Mouse (Mus musculus) liver, postnatal 0 days (tissue): ENCODE data around the gene Lce1f. TPM values are rescaled to one million over a fixed set of nuclear protein-coding genes. Genes with fewer than 3 reads are reported as not detected.
"Not testable (repeated sequence)": the region's sequence is repeated elsewhere in the genome, so short reads cannot be mapped to it uniquely, and the experiment has no call there.

Experiments
- ATAC-seq: fragments of 200-750 bp; cut with Nextera tagmentation; 2 replicates; pipeline ENCODE4 v1.8.0; 2017; ENCODE audit warnings: mild to moderate bottlenecking, moderate library complexity
- DNase-seq: peaks from one replicate; pipeline ENCODE4 v3.0.0-alpha.2; 2016
- H3K27ac ChIP-seq: fragments of 300-500 bp; sonication (generic); 2 replicates; pipeline ENCODE4 v1.5.1; 2014; ENCODE audit warnings: antibody characterized with exemption, moderate library complexity, mild to moderate bottlenecking, low read depth
- H3K27me3 ChIP-seq: fragments of 300-500 bp; sonication (generic); 2 replicates; pipeline ENCODE4 v1.6.1; 2014; ENCODE audit warnings: low read length, control low read depth, mixed read lengths; ENCODE audit not compliant: insufficient read depth
- H3K36me3 ChIP-seq: fragments of 300-500 bp; sonication (generic); replicated peaks from 2 replicates; pipeline ENCODE4 v1.6.1; 2014; ENCODE audit warnings: mild to moderate bottlenecking, control low read depth, low read length, moderate library complexity, mixed read lengths; ENCODE audit not compliant: insufficient read depth
- H3K4me1 ChIP-seq: fragments of 300-500 bp; sonication (generic); 2 replicates; pipeline ENCODE4 v1.6.1; 2014; ENCODE audit warnings: antibody characterized with exemption, mild to moderate bottlenecking, control low read depth; ENCODE audit not compliant: insufficient read depth
- H3K4me2 ChIP-seq: fragments of 300-500 bp; sonication (generic); 2 replicates; pipeline ENCODE4 v1.6.1; 2014; ENCODE audit warnings: low read depth, mild to moderate bottlenecking, low read length, moderate library complexity, mixed read lengths
- H3K4me3 ChIP-seq: fragments of 300-500 bp; sonication (generic); 2 replicates; pipeline ENCODE4 v1.5.1; 2014; ENCODE audit warnings: low read depth, low read length
- H3K9ac ChIP-seq: fragments of 300-500 bp; sonication (generic); replicated peaks from 2 replicates; pipeline ENCODE4 v1.6.1; 2014; ENCODE audit warnings: mild to moderate bottlenecking, moderate library complexity
- H3K9me3 ChIP-seq: fragments of 300-500 bp; sonication (generic); 2 replicates; pipeline ENCODE4 v1.6.1; 2016; ENCODE audit warnings: mild to moderate bottlenecking, control low read depth, low read length, mixed read lengths
- CTCF ChIP-seq: sonication (generic); IDR thresholded peaks from 2 replicates; pipeline ENCODE4 v1.5.1; 2016; ENCODE audit warnings: antibody characterized with exemption, low read depth
- EP300 ChIP-seq: IDR thresholded peaks from 2 replicates; pipeline ENCODE4 v1.6.1; 2016; ENCODE audit warnings: antibody characterized with exemption, low read depth, mild to moderate bottlenecking
- WGBS: fragments of 180-500 bp; shearing (Covaris S2); extraction: QIAGEN DNeasy Blood & Tissue Kit; methylation state at CpG from one replicate; pipeline ENCODE4 v1.1.7; 2014; ENCODE audit not compliant: insufficient replicate concordance; 5-methylcytosine and 5-hydroxymethylcytosine counted together
- polyA plus RNA-seq: library from polyadenylated mRNA; unstranded; fragments of >200 nt; fragmentation: Nextera tagmentation; extraction: Ambion mirVana; gene quantifications from 2 replicates; pipeline ENCODE4 v1.2.1, GENCODE M21; 2015

The Lce1f gene
- polyA plus RNA-seq, 1 experiment from 2014 or later: not detected

GRCm38 (mm10) chr3:92708974-92709373 lies 11.2 kb downstream of the Lce1f start, which contains the start of gene Lce1e:
Gene Lce1e (minus strand): TSS chr3:92709074.
- no peak for ATAC-seq
- no peaks in the 10 kb centered on the region for H3K27me3 ChIP-seq
- no peak within 1 kb of the TSS for H3K4me3 ChIP-seq
- no peaks in the 10 kb centered on the region for H3K9me3 ChIP-seq
- 70% methylated on average over 2 of the region's 2 CpGs for WGBS
- H3K9ac ChIP-seq: no peak within 1 kb of the TSS
- no peak within 1 kb of the TSS for H3K27ac ChIP-seq
- no peaks in the 10 kb centered on the region for H3K36me3 ChIP-seq
- no peaks in the 10 kb centered on the region for H3K4me1 ChIP-seq
- no peak within 1 kb of the TSS for H3K4me2 ChIP-seq
- TF ChIP-seq EP300: no peak
- no peak for TF ChIP-seq CTCF
- DNase-seq: no peak

- TF ChIP-seq EP300 (no peak), CTCF (no peak)
Observed at GRCm38 (mm10) chr3:92694613-92695012, 25.5 kb downstream of the Lce1f start.

GRCm38 (mm10) chr3:92691688-92692087 lies 28.5 kb downstream of the Lce1f start:
- Histone ChIP-seq H3K4me2 (no peak overlapping the region), H3K36me3 (no peaks in the 10 kb centered on the region), H3K27ac (no peak overlapping the region), H3K9me3 (no peaks in the 10 kb centered on the region), H3K4me1 (no peaks in the 10 kb centered on the region), H3K27me3 (no peaks in the 10 kb centered on the region), H3K4me3 (no peak overlapping the region), H3K9ac (no peak overlapping the region)
- DNase-seq (no peak), ATAC-seq (no peak)
- TF ChIP-seq EP300: no peak
- no peak for TF ChIP-seq CTCF

More at GRCm38 (mm10) chr3:92694613-92695012, 25.5 kb downstream of the Lce1f start:
- Histone ChIP-seq H3K27me3 (no peaks in the 10 kb centered on the region), H3K4me1 (no peaks in the 10 kb centered on the region), H3K27ac (no peak overlapping the region), H3K36me3 (no peaks in the 10 kb centered on the region), H3K4me3 (no peak overlapping the region), H3K9me3 (no peaks in the 10 kb centered on the region), H3K4me2 (no peak overlapping the region), H3K9ac (no peak overlapping the region)
- DNase-seq: no peak
- no peak for ATAC-seq
- WGBS: 8% methylated on average over 1 of the region's 1 CpGs

- not testable (repeated sequence) for H3K9me3 ChIP-seq, H3K36me3 ChIP-seq, DNase-seq, H3K4me3 ChIP-seq, H3K4me2 ChIP-seq, ATAC-seq, H3K27me3 ChIP-seq, H3K9ac ChIP-seq, H3K4me1 ChIP-seq, H3K27ac ChIP-seq
- 65% methylated on average over 16 of the region's 16 CpGs for WGBS
Observed at GRCm38 (mm10) chr3:92689154-92689553, 31.0 kb downstream of the Lce1f start.

- ATAC-seq: no peak
- Histone ChIP-seq H3K9me3 (no peaks in the 10 kb centered on the region), H3K27ac (no peak within 1 kb of the TSS), H3K27me3 (no peaks in the 10 kb centered on the region), H3K4me2 (no peak within 1 kb of the TSS), H3K9ac (no peak within 1 kb of the TSS), H3K36me3 (no peaks in the 10 kb centered on the region), H3K4me1 (no peaks in the 10 kb centered on the region), H3K4me3 (no peak within 1 kb of the TSS)
- TF ChIP-seq CTCF: no peak
- DNase-seq: no peak
- 54% methylated on average over 2 of the region's 2 CpGs for WGBS
Observed at GRCm38 (mm10) chr3:92687110-92687509, 33.0 kb downstream of the Lce1f start, which contains the start of gene Lce1d. Gene Lce1d (minus strand): TSS chr3:92687210.

GRCm38 (mm10) chr3:92678947-92679346 lies 41.2 kb downstream of the Lce1f start, which contains the start of gene Lce1c:
Gene Lce1c (plus strand): TSS chr3:92679247.
- 88% methylated on average over 4 of the region's 4 CpGs for WGBS
- H3K27me3 ChIP-seq: no peaks in the 10 kb centered on the region
- H3K9ac ChIP-seq: no peak within 1 kb of the TSS
- no peak within 1 kb of the TSS for H3K4me3 ChIP-seq
- no peak within 1 kb of the TSS for H3K4me2 ChIP-seq
- H3K27ac ChIP-seq: no peak within 1 kb of the TSS
- ATAC-seq (no peak), DNase-seq (no peak)
- H3K9me3 ChIP-seq: no peaks in the 10 kb centered on the region
- no peak for TF ChIP-seq CTCF
- TF ChIP-seq EP300: no peak
- no peaks in the 10 kb centered on the region for H3K4me1 ChIP-seq
- H3K36me3 ChIP-seq: no peaks in the 10 kb centered on the region

- no peaks in the 10 kb centered on the region for H3K27me3 ChIP-seq
- no peak within 1 kb of the TSS for H3K4me3 ChIP-seq
- ATAC-seq: no peak
- no peaks in the 10 kb centered on the region for H3K4me1 ChIP-seq
- no peak within 1 kb of the TSS for H3K27ac ChIP-seq
- no peaks in the 10 kb centered on the region for H3K9me3 ChIP-seq
- TF ChIP-seq EP300 (no peak), CTCF (no peak)
- no peaks in the 10 kb centered on the region for H3K36me3 ChIP-seq
- no peak for DNase-seq
- H3K4me2 ChIP-seq: no peak within 1 kb of the TSS
- no peak within 1 kb of the TSS for H3K9ac ChIP-seq
Observed at GRCm38 (mm10) chr3:92670215-92670614, 49.9 kb downstream of the Lce1f start, which contains the start of gene Lce1a2. Gene Lce1a2 (minus strand): TSS chr3:92670315.

Other genes starting within 250 kb of the Lce1f start
- gene Sprr1a, start 234.5 kb downstream of the Lce1f start, polyA plus RNA-seq: 0.14 TPM in 1 of 2 replicates, not detected in the other
- gene Sprr4, start 219.9 kb downstream of the Lce1f start, polyA plus RNA-seq: not detected in 2 replicates
- not detected in 2 replicates for gene 2310046K23Rik, start 185.8 kb downstream of the Lce1f start, polyA plus RNA-seq
- not detected in 2 replicates for gene Ivl, start 146.6 kb downstream of the Lce1f start, polyA plus RNA-seq
- gene Smcp, start 131.4 kb downstream of the Lce1f start, polyA plus RNA-seq: 5.1 and 6.3 TPM in 2 replicates
- gene 2210017I01Rik, start 112.9 kb downstream of the Lce1f start, polyA plus RNA-seq: not detected in 2 replicates
- not detected in 2 replicates for gene Lce6a, start 98.7 kb downstream of the Lce1f start, polyA plus RNA-seq
- gene Lce1a1, start 72.0 kb downstream of the Lce1f start, polyA plus RNA-seq: not detected in 2 replicates
- not detected in 2 replicates for gene Lce1b, start 63.4 kb downstream of the Lce1f start, polyA plus RNA-seq
- gene Lce1a2, start 50.0 kb downstream of the Lce1f start, polyA plus RNA-seq: not detected in 2 replicates
- gene Lce1c, start 41.1 kb downstream of the Lce1f start, polyA plus RNA-seq: not detected in 2 replicates
- not detected in 2 replicates for gene Lce1d, start 33.1 kb downstream of the Lce1f start, polyA plus RNA-seq
- gene Lce1e, start 11.3 kb downstream of the Lce1f start, polyA plus RNA-seq: not detected in 2 replicates
- gene Gm38119, start 18.7 kb upstream of the Lce1f start, polyA plus RNA-seq: not detected in 2 replicates
- not detected in 2 replicates for gene Lce1g, start 32.0 kb upstream of the Lce1f start, polyA plus RNA-seq
- not detected in 2 replicates for gene Lce1h, start 44.7 kb upstream of the Lce1f start, polyA plus RNA-seq
- gene Lce1i, start 58.5 kb upstream of the Lce1f start, polyA plus RNA-seq: not detected in 2 replicates
- gene Lce1j, start 70.2 kb upstream of the Lce1f start, polyA plus RNA-seq: not detected in 2 replicates
- not detected in 2 replicates for gene Lce1k, start 87.5 kb upstream of the Lce1f start, polyA plus RNA-seq
- not detected in 2 replicates for gene Kprp, start 106.9 kb upstream of the Lce1f start, polyA plus RNA-seq
- gene Lce1l, start 130.9 kb upstream of the Lce1f start, polyA plus RNA-seq: not detected in 2 replicates
- not detected in 2 replicates for gene 2310050C09Rik, start 149.9 kb upstream of the Lce1f start, polyA plus RNA-seq
- not detected in 2 replicates for gene Lce3a, start 205.9 kb upstream of the Lce1f start, polyA plus RNA-seq
- not detected in 2 replicates for gene Lce3b, start 212.6 kb upstream of the Lce1f start, polyA plus RNA-seq
- gene Lce3c, start 224.1 kb upstream of the Lce1f start, polyA plus RNA-seq: not detected in 2 replicates
- not detected in 2 replicates for gene Lce3d, start 237.0 kb upstream of the Lce1f start, polyA plus RNA-seq
- gene Lce3e, start 246.7 kb upstream of the Lce1f start, polyA plus RNA-seq: not detected in 2 replicates